ENCODE assay signal across 29 mouse cellular contexts in the genomic region with DNA sequence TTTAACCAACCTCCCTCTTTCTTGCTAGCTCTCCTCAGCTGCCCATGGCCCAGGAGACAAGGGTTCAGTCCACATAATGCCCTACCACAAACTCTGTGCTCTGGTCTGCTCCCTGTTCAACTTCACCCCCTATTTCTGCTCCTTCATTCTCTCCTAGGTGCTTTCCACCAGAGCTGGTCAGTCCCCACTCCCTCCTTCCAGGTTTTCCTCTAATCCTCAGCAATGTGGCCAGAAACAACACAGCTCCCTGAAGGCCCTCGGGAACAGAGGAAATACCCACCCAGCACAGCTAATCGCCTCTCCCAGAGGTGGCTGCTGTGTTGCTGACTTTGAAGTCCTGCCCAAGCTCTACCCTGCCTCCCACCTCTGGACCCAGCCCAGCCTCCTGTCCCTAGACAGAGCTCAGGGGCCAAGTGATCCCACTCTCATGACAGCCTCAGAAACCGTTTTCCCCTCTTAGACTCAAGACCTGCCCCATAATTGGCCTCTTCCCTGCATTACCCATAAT. TPM values are rescaled to one million over a fixed set of nuclear protein-coding genes. Genes with fewer than 3 reads are reported as not detected.
"Had no signal": no experiment of that assay in that cellular context is flagged by ENCODE, and none has a peak within 500 bp of the region (broad histone marks: within the 10 kb centered on the region; RNA-seq: fewer than 3 reads in every experiment).

No protein-coding gene starts in this region.

- DNase-seq: kidney, adult 9 months; kidney, postnatal 14 days; layer of hippocampus, adult 9-11 months; liver, embryonic 13.5 days; lung, adult 2 months; lung, postnatal 14 days; retina, postnatal 1 day; right cerebral cortex, postnatal 25 days; spleen, adult 18-20 months; thymus, postnatal 25 days had no signal

- H3K4me2 ChIP-seq: liver, embryonic 13.5 days; midbrain, embryonic 12.5 days; neural tube, embryonic 13.5 days; stomach, embryonic 15.5 days had no signal

- H3K4me3 ChIP-seq: layer of hippocampus, adult 2 months; liver, embryonic 13.5 days; midbrain, embryonic 12.5 days; myocyte; neural tube, embryonic 13.5 days; stomach, embryonic 15.5 days had no signal

- H3K9me3 ChIP-seq: liver, embryonic 13.5 days; midbrain, embryonic 12.5 days; neural tube, embryonic 13.5 days; stomach, embryonic 15.5 days had no signal

- H3K9ac ChIP-seq: liver, embryonic 13.5 days; midbrain, embryonic 12.5 days; neural tube, embryonic 13.5 days; stomach, embryonic 15.5 days had no signal

- ATAC-seq: midbrain, embryonic 16.5 days had no signal

- H3K27ac ChIP-seq: layer of hippocampus, adult 2 months; liver, embryonic 13.5 days; midbrain, embryonic 12.5 days; neural tube, embryonic 13.5 days; stomach, embryonic 15.5 days had no signal

- H3K4me1 ChIP-seq: liver, embryonic 13.5 days; midbrain, embryonic 12.5 days; neural tube, embryonic 13.5 days had no signal

- H3K27me3 ChIP-seq: midbrain, embryonic 12.5 days; neural tube, embryonic 13.5 days; stomach, embryonic 15.5 days had no signal

- H3K36me3 ChIP-seq: liver, embryonic 13.5 days; midbrain, embryonic 12.5 days; neural tube, embryonic 13.5 days; stomach, embryonic 15.5 days had no signal

RNA-seq across cellular contexts. Expression of a gene that starts 14.4 kb away (rescaled TPM):
- total RNA-seq: layer of hippocampus, adult 2 months; layer of hippocampus, postnatal 25 days; left cerebral cortex, adult 18-20 months; left cerebral cortex, postnatal 25 days; liver, adult 2 months; megakaryocyte progenitor cell, adult 5-6 weeks; megakaryocyte-erythroid progenitor cell, adult 5-6 weeks; neutrophil, adult 5-6 weeks had no signal
- polyA plus RNA-seq: kidney, embryonic 16.5 days; large intestine, adult 2 months; limb, embryonic 11.5 days; liver, adult 2 months; liver, embryonic 13.5 days; liver, embryonic 16.5 days; lung, embryonic 16.5 days; midbrain, embryonic 12.5 days; midbrain, embryonic 16.5 days; myocyte; neural tube, embryonic 13.5 days; stomach, embryonic 15.5 days; thymus, postnatal 0 days had no signal

RNA-seq across cellular contexts. Expression of a gene that starts 27.9 kb away (rescaled TPM):
- total RNA-seq: megakaryocyte progenitor cell, adult 5-6 weeks; megakaryocyte-erythroid progenitor cell, adult 5-6 weeks; neutrophil, adult 5-6 weeks had no signal
